Mouse (Mus musculus): ENCODE measurements at regions not wholly inside any gene's neighbourhood (a gene's known extent, or its start where the extent isn't known, plus 50 kb on each side); places are given as distances from the start of the nearest gene placed in this dataset.

GRCm38 (mm10) chr1:167914982-167915561 lies 226.0 kb downstream of the Lmx1a start:
- TF ChIP-seq CTCF (IDR thresholded peaks at IDR 0.05; ENCODE audit: borderline replicate concordance, insufficient read depth, low read depth, low read length) = peak; percentile 74
- TF ChIP-seq POLR2A (IDR thresholded peaks at IDR 0.05; ENCODE audit: borderline replicate concordance, insufficient read depth, low read length) = no peak

Measured in cerebellum, adult 2 months (tissue).